Mouse (Mus musculus) spleen, adult 12 weeks (tissue): ENCODE measurements around the gene Fkbp2.
"Not testable (repeated sequence)": the region's sequence is repeated elsewhere in the genome, so short reads cannot be mapped to it uniquely, and the experiment has no call there.

Experiments used
- DNase-seq: peaks from one replicate; pipeline ENCODE4 v3.0.0; 2022; ENCODE audit warnings: low spot score

Fkbp2 gene

GRCm38 (mm10) chr19:6991166-6991565, 10.9 kb upstream of the Fkbp2 start:
- not testable (repeated sequence) for DNase-seq

GRCm38 (mm10) chr19:6990712-6991111, 10.4 kb upstream of the Fkbp2 start:
- DNase-seq, result no peak

GRCm38 (mm10) chr19:6989251-6989650, 8.9 kb upstream of the Fkbp2 start:
- no peak for DNase-seq

DNA sequence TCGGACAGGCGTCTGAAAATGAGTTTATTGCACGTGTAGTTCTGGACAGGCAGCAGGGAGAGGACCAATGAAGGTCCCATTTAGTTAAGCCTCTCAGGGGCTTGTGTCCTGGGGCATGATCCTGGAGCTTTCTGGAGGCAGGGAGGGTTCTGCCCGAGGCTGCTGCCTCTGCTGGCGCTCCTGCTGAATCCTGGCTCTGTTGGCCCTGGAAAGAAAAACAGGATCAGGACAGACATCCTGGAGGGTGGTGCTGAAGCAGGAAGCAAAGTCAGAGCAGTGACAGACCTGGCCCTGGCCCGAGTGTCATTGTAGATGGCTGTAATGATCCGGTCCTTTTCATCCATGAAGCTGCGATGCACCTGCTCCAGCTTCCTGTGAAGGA, 7.6 kb upstream of the Fkbp2 start:
- DNase-seq, result no peak

GRCm38 (mm10) chr19:6987061-6987903, 7.0 kb upstream of the Fkbp2 start, which contains the start of gene Vegfb:
Vegfb (minus strand) TSS chr19:6987651.
- DNase-seq, result peak; percentile 41

- DNase-seq, result no peak
These were observed 5.8 kb upstream of the Fkbp2 start for GRCm38 (mm10) chr19:6985951-6986708.

DNA sequence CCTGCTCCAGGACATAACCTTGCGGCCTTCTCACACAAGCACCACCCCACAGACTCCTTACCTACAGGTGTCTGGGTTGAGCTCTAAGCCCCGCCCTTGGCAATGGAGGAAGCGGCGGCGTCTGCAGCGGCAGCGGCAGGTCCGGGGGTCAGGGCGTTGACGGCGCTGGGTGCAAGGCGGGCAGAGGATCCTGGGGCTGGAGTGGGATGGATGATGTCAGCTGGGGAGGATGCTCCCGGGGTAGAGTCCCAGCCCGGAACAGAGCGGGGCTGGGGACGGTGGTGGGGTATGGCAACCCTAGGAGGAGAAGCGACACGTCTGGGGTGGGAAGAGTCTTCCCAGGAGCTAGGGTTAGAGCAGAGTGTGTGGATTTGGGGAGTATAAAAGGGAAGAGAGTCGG, 5.0 kb upstream of the Fkbp2 start:
- DNase-seq, result no peak

GRCm38 (mm10) chr19:6983621-6984020, 3.3 kb upstream of the Fkbp2 start:
- no peak for DNase-seq

GRCm38 (mm10) chr19:6981465-6981864, 1.2 kb upstream of the Fkbp2 start:
- no peak for DNase-seq

DNA sequence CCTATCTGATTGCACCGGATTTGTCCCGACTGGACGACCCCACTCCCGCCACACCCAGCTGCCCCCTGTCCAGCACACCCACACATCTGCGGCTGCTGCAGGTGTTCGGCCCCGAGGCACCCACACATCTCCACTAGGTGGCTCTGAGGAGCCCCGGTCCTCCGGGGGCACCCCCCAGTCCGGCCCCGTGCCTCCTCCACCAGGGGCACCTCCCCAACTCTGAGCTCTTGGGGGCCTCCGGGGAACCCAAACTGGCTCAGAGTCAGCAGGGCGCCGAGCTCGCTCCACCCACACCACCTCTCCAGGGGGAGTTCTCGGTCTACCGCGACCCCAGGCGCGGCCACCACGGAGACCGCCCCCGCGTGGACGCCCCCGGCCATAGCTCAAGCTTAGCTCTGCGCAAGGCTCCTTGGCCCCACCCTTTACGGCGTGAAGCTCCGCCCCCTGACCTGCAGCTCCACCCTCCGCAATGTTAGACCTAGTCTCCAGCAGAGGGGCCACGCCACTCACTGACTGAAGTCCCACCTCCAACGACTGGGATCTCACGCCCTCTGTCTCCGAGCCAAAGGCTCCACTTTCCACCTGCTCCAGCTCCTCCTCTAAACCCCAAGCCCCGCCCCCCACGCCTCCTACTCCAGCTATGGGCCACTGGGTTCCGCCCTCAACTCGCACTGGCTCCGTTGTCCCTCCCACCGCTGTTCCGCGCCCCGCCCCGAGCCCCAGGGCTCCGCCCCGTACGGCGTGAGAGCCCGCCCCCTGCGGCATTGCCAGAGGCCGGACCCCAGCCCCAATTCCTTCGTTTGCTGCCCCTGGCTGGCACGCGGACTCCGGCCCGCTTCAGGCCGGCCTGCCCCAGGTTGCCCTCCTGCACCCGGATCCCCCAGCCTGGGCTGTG, 568 bp downstream of the Fkbp2 start:
- DNase-seq, result peak; percentile 99

DNA sequence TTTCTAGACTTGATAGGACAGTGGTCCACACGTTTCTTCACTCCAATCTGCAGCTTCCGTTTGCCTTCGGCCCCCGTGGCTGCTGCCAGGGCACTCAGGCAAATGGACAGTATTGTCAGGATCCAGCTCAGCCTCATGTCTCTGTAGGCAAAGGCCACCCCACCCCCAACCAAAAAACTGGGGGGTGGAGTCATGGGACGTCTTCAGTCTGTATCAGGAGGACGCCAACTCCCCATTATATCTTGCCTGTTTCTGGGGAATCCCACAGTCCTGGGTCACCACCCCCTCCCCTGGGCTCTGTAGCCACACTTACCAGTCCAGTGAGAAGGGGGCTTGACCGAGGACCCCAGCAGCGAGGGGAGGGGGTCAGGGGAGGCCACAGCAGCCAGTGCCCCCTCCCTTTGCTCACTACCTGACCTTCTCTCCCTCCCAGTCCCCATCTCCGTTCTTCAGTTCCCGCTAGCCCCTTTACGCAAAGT, 1.3 kb downstream of the Fkbp2 start:
- peak; percentile 28 for DNase-seq

GRCm38 (mm10) chr19:6978639-6978974, 1.7 kb downstream of the Fkbp2 start:
- DNase-seq, result no peak

- DNase-seq, result no peak
These were observed 2.3 kb downstream of the Fkbp2 start for GRCm38 (mm10) chr19:6977759-6978638.

DNA sequence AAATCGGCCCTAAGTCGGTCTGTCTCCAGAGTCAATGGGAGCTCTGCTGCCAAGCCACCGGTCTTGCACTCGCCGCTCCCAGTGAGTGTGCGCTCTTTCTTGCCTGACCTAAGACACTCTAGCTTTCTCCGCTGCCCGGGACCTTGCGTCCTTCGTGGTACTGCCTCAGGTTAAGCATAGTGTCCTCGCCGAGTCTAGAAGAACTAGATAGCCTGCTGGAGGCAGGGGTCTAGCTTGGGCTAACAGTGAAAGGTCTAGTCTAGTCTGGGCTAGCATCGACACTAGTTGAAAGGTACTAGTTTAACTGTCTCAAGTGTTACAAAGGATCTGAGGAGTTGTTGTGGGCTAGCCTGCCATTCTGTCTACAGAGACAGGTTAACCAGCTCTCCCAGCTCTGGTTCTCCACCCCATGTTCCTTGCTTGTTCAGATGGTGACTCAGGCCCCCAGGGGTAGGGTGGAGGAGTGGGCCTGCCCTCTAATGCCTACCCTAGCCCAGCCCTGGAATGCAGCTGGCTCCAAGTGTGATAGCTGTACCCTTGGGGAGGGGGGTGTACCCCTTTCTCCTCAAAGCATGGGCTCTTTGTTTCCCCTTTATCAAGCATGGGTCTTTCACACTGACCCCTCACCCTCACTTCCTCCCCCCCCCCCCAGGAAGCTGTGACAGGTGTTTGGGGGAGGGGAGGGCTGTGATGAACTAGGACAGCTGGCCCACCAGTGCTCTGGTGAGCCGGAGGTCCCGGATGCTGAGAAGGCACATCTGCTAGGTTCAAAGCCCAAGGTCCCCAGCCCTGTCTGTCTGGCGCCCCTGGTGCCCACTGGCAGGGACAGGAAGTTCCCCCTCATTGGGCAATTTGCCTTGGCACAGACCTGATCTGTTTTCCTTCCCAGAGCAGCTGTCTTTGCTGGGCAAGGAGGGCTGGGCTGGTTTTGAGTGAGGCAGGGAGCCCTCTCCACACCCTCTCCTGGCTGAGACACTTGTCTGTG, 4.5 kb downstream of the Fkbp2 start, which contains the start of gene Plcb3:
TSS of gene Plcb3 (minus strand) at position 934 of the 985 bp plus-strand sequence.
- no peak for DNase-seq

DNA sequence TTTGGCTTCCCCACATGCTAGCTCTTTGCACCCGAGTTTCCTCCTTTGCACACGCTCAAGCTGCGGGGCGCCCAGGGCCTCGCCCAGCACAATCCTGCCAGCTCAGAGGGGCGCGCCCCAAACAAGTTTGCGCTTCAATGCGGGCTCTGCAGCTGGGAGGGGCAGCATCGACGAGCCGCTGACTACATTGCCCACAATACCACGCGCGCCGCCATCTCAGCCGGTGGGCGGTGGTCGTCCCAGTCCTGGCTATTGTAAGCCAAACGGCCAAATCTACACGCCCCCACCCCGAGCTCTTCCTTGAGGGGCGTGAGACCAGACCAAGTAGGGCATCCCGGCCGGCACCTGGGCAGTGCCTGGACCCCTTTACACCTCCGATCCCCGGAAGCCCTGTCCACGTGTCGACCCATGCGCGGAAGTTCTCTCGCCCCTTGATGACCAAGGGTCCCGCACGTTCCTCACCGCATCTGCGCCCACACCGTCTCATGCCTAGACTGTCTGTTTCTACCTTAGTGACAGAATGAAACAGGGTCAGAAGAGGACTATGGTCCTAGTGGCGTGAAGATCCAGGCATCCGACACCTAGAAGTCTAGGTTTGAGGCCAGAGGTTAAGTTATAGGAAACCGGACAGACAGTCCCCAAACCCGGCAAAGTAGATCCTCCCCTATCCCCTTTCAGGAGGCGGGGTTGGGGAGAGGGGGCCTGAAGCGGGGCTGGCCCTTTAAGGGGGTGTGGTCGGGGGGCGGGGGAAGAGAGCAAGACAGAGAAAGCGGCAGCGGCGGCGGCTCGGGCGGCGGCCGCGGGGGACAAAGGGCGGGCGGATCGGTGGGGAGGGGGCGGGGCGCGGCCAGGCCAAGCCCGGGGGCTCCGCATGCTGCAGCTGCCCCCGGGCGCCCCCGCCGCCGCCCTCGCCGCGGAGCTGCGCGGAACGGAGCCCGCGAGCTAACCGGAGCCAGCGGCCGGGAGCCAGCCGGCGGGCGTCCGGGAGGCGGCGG, 5.8 kb downstream of the Fkbp2 start, which contains the start of gene Ppp1r14b:
TSS of gene Ppp1r14b (plus strand) at position 758 of the 995 bp plus-strand sequence.
- DNase-seq, result peak; percentile 57

DNA sequence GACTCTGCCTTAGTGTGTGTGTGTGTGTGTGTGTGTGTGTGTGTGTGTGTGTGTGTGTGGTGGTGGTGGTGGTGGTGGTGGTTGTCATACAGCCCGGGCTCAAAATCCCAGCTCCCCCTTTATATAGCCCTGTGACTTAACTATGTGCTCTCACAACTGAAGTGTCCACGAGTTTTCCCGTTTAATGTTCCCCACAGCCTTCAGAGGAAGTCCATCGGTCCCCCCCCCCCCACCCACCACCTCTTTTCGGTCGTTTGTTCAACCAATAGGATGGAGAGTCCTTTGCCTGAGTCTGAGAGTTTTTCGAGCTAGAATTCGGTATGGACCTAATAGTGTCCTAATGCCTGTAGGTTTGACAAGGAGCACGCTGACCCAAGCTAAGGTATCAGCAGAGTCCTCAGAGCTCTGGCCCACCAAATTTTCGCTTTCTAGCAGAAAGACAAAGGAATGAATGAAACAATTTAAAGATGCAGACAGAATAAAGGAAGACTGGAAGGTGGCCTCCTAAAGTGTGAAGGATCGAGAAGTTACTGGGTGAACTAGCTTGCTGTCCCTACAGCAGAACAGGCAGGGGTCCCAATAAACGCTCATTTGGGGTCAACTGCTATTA, 6.6 kb downstream of the Fkbp2 start:
- DNase-seq, result no peak

DNA sequence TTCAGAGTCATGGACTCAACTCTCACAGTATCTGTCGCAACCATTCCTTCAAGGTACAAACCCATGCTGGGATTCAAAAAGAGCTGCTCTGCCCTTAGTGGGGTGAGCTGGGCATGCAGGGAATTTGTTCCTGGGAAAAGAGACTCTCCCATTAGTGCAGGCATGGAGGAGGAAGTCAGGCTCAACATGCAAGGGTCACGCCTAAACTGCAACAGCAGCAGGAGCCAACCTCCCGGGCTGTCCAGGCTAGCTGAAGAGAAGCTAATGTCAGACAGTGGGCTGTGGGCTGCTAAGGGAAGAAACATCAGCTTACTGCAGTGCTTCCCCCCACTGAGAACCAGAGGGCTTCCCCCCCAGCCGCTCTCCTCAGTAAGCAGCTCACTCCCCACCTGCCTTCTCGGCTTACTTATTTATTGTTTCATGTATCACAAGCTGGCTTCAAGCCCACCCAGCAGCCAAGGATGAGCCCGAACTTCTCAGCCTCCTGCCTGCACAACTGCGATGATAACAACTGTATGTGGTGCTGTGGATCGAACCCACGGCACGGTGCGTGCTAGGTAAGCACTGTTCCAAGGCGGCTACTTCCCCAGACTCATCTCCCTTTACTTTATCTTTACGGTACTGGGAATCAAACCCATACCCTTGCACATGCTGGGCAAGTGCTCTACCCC, 7.9 kb downstream of the Fkbp2 start:
- no peak for DNase-seq
